Mouse (Mus musculus) ovary, postnatal 10 days (tissue): ENCODE data around the gene Rflna.

ENCODE experiments used
- DNase-seq: peaks from one replicate; pipeline ENCODE4 v3.0.0; 2022; ENCODE audit warnings: low spot score

Rflna gene

GRCm38 (mm10) chr5:125006896-125007295 is 3.9 kb downstream of the Rflna start:
- no peak for DNase-seq

GRCm38 (mm10) chr5:125011166-125011565 is 8.1 kb downstream of the Rflna start:
- no peak for DNase-seq

- no peak for DNase-seq
Measured at GRCm38 (mm10) chr5:125011628-125012027, 8.6 kb downstream of the Rflna start.

- no peak for DNase-seq
Measured at GRCm38 (mm10) chr5:125014497-125014896, 11.5 kb downstream of the Rflna start.

GRCm38 (mm10) chr5:125015066-125015465 is 12.0 kb downstream of the Rflna start:
- DNase-seq: no peak

- no peak for DNase-seq
Measured at GRCm38 (mm10) chr5:125015576-125015975, 12.6 kb downstream of the Rflna start.

- no peak for DNase-seq
Measured at GRCm38 (mm10) chr5:125016421-125017242, 13.6 kb downstream of the Rflna start.

GRCm38 (mm10) chr5:125017332-125017731 is 14.3 kb downstream of the Rflna start:
- DNase-seq: no peak

- no peak for DNase-seq
Measured at GRCm38 (mm10) chr5:125019099-125019498, 16.1 kb downstream of the Rflna start.

GRCm38 (mm10) chr5:125021298-125021697 is 18.3 kb downstream of the Rflna start:
- DNase-seq: no peak

GRCm38 (mm10) chr5:125024002-125024401 is 21.0 kb downstream of the Rflna start:
- DNase-seq: no peak

- no peak for DNase-seq
Measured at GRCm38 (mm10) chr5:125028371-125028770, 25.4 kb downstream of the Rflna start.

GRCm38 (mm10) chr5:125028911-125029310 is 25.9 kb downstream of the Rflna start:
- DNase-seq: no peak

- DNase-seq: no peak
Measured at GRCm38 (mm10) chr5:125036483-125036882, 33.5 kb downstream of the Rflna start.

- no peak for DNase-seq
Measured at GRCm38 (mm10) chr5:125039377-125040027, 36.5 kb downstream of the Rflna start.

- DNase-seq: peak; percentile 70
Measured at GRCm38 (mm10) chr5:125040128-125040584, 37.1 kb downstream of the Rflna start.

GRCm38 (mm10) chr5:125041578-125041977 is 38.6 kb downstream of the Rflna start:
- no peak for DNase-seq

GRCm38 (mm10) chr5:125043448-125043847 is 40.4 kb downstream of the Rflna start:
- no peak for DNase-seq

- no peak for DNase-seq
Measured at GRCm38 (mm10) chr5:125045202-125045601, 42.2 kb downstream of the Rflna start.

- DNase-seq: no peak
Measured at GRCm38 (mm10) chr5:125046436-125046835, 43.4 kb downstream of the Rflna start.

GRCm38 (mm10) chr5:125049481-125049880 is 46.5 kb downstream of the Rflna start:
- no peak for DNase-seq

GRCm38 (mm10) chr5:125052237-125052602 is 49.2 kb downstream of the Rflna start:
- no peak for DNase-seq
